Mouse (Mus musculus): Measurements from ENCODE around the gene Ruvbl1. TPM values are rescaled to one million over a fixed set of nuclear protein-coding genes. Genes with fewer than 3 reads are reported as not detected.

The Ruvbl1 gene
- polyA plus RNA-seq, 1 experiment from 2014 or later: 37.9 TPM

DNA sequence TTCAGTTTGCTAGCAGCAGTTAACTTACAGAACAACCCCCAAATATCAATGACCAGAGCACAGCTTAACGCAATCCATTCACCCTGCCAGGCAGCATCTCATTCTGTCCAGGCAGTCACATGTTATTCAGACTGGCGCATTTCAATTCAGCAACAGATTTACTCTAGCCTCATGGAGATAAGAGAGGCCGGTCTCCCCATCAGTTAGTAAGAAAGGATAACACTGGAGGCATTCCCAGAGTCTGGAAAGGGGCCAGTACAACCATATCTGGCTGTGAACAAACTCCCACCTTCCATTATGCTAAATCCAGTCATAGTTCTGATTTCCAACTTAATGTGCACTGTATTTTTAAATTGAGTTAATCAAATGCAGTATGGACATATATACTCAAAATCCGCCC, 49.3 kb downstream of the Ruvbl1 start:
- H3K27me3 ChIP-seq (ENCODE audit: control insufficient read depth, insufficient read depth, low read length): no peaks in the 10 kb centered on the region

DNA sequence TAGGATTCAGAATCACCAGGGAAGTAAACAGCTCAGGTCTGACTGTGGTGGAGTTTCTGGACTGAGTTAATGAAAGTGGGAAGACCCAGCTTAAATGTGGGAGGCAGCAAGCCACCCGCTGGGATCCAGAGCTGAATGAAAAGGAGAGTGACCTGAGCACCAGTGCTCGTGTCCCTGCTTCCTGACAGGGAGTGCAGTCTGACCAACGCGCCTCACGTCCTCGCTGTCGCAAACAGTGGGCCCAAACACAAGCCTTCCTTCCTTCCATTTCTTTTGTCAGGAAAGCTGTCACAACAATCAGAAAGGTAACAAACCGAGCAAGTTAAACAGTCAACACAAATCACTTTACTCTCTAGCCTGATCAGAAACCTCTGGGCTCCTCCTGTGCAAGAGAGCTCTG, 50.8 kb downstream of the Ruvbl1 start:
- Histone ChIP-seq H3K27me3 (ENCODE audit: control insufficient read depth, insufficient read depth, low read length) (no peaks in the 10 kb centered on the region), H3K9ac (ENCODE audit: low read length) (no peak overlapping the region), H3K4me3 (ENCODE audit: low read depth, low read length) (no peak overlapping the region), H3K27ac (replicated peaks) (no peak overlapping the region), H3K36me3 (ENCODE audit: control insufficient read depth, insufficient read depth, low read length) (peaks cover 17% of the 10 kb centered on the region), H3K4me2 (replicated peaks; ENCODE audit: low read depth) (no peak overlapping the region), H3K9me3 (ENCODE audit: control insufficient read depth, low read length) (no peaks in the 10 kb centered on the region), H3K4me1 (replicated peaks; ENCODE audit: control insufficient read depth, insufficient read depth) (peaks cover 5% of the 10 kb centered on the region; the same call in 1 of the 2 replicates)
- no peak for TF ChIP-seq EP300 (optimal IDR thresholded peaks at IDR 0.05)
- TF ChIP-seq CTCF (IDR thresholded peaks at IDR 0.05; ENCODE audit: low read depth): no peak
- DNase-seq (ENCODE audit: low spot score) (no peak), ATAC-seq (ENCODE audit: low FRiP score, low TSS enrichment) (no peak)
- 78% methylated on average over 8 of the region's 8 CpGs for WGBS

More for the DNA sequence above, 49.3 kb downstream of the Ruvbl1 start:
- DNase-seq (ENCODE audit: low spot score) (no peak), ATAC-seq (ENCODE audit: low FRiP score, low TSS enrichment) (no peak)
- peaks cover 5% of the 10 kb centered on the region; the same call in 1 of the 2 replicates for H3K4me1 ChIP-seq (replicated peaks; ENCODE audit: control insufficient read depth, insufficient read depth)
- H3K4me2 ChIP-seq (replicated peaks; ENCODE audit: low read depth): no peak overlapping the region
- H3K4me3 ChIP-seq (ENCODE audit: low read depth, low read length): no peak overlapping the region
- H3K36me3 ChIP-seq (ENCODE audit: control insufficient read depth, insufficient read depth, low read length): peaks cover 31% of the 10 kb centered on the region
- TF ChIP-seq CTCF (IDR thresholded peaks at IDR 0.05; ENCODE audit: low read depth) (no peak), EP300 (optimal IDR thresholded peaks at IDR 0.05) (no peak)
- 75% methylated on average over 4 of the region's 4 CpGs for WGBS
- H3K9me3 ChIP-seq (ENCODE audit: control insufficient read depth, low read length): no peaks in the 10 kb centered on the region
- H3K9ac ChIP-seq (ENCODE audit: low read length): no peak overlapping the region
- H3K27ac ChIP-seq (replicated peaks): no peak overlapping the region

DNA sequence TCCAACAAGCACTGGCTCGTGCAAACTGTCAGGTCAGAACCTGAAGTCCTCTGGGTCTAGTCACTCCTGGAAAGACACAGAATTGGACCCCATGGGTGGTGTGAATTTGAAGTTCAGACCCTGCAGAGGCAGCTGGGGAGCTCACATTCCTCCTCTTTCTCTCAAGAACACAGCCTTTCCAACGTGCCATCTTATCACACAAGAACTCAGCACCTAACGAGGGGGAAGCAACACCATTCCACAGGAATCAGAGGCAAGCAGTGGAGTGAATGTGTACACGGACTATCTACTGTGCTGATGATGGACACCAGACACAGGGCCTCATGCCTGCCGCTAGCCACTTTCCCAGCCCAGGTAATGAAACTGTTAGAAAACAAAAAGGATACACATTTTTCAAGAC, 51.5 kb downstream of the Ruvbl1 start:
- H3K4me1 ChIP-seq (replicated peaks; ENCODE audit: control insufficient read depth, insufficient read depth): peaks cover 5% of the 10 kb centered on the region; the same call in 1 of the 2 replicates
- H3K27ac ChIP-seq (replicated peaks): no peak overlapping the region
- ATAC-seq (ENCODE audit: low FRiP score, low TSS enrichment) (no peak), DNase-seq (ENCODE audit: low spot score) (no peak)
- H3K9ac ChIP-seq (ENCODE audit: low read length): no peak overlapping the region; the same call in 1 of the 2 replicates
- no peak for TF ChIP-seq EP300 (optimal IDR thresholded peaks at IDR 0.05)
- no peak for TF ChIP-seq CTCF (IDR thresholded peaks at IDR 0.05; ENCODE audit: low read depth)
- H3K9me3 ChIP-seq (ENCODE audit: control insufficient read depth, low read length): no peaks in the 10 kb centered on the region
- H3K27me3 ChIP-seq (ENCODE audit: control insufficient read depth, insufficient read depth, low read length): no peaks in the 10 kb centered on the region
- H3K36me3 ChIP-seq (ENCODE audit: control insufficient read depth, insufficient read depth, low read length): peaks cover 12% of the 10 kb centered on the region; the same call in 1 of the 2 replicates
- peak overlapping the region; percentile 69 for H3K4me2 ChIP-seq (replicated peaks; ENCODE audit: low read depth)
- WGBS: 48% methylated on average over 5 of the region's 5 CpGs
- peak overlapping the region; percentile 89; the same call in 1 of the 2 replicates for H3K4me3 ChIP-seq (ENCODE audit: low read depth, low read length)

DNA sequence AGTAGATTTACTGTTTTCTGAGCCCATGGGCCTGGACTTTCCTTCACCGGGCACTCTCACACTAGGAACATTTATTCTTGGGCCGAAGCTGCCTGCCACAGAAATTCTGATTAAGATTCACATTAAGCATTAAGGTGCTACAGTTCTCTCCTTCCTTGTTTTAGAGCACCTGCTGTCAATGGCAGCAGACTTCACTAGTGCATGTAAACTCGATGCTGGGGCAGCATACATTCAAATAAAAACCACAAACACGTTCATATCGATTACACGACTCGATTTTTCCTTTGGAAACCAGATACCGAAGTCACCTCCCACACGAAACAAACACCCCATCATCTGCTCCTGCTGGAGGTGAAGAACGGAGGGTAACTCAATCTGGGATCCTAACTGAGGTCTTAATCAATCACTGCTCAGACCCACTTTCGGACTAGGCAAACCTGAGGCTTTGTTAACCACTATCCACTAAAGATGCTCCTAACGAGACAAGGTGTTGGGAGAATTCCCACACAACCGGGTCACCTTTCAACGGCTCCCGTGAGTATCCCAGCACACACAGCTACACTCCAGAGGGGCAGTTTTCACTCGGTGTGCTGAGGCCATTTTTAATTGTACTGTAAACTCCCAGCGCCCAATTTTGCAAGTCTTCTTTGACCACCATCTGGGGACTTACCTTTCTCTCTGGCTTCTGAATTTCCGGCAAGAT, 52.6 kb downstream of the Ruvbl1 start:
- WGBS: 4% methylated on average over 18 of the region's 18 CpGs
- Histone ChIP-seq H3K9me3 (ENCODE audit: control insufficient read depth, low read length) (no peaks in the 10 kb centered on the region), H3K27me3 (ENCODE audit: control insufficient read depth, insufficient read depth, low read length) (no peaks in the 10 kb centered on the region), H3K4me2 (replicated peaks; ENCODE audit: low read depth) (peak overlapping the region; percentile 69), H3K27ac (replicated peaks) (peak overlapping the region; percentile 96), H3K36me3 (ENCODE audit: control insufficient read depth, insufficient read depth, low read length) (peaks cover 9% of the 10 kb centered on the region; the same call in 1 of the 2 replicates), H3K4me1 (replicated peaks; ENCODE audit: control insufficient read depth, insufficient read depth) (peaks cover 5% of the 10 kb centered on the region; the same call in 1 of the 2 replicates), H3K9ac (ENCODE audit: low read length) (peak overlapping the region; percentile 91), H3K4me3 (ENCODE audit: low read depth, low read length) (peak overlapping the region; percentile 89)
- TF ChIP-seq EP300 (optimal IDR thresholded peaks at IDR 0.05) (no peak), CTCF (IDR thresholded peaks at IDR 0.05; ENCODE audit: low read depth) (no peak)
- DNase-seq (ENCODE audit: low spot score): peak; percentile 29
- ATAC-seq (ENCODE audit: low FRiP score, low TSS enrichment): no peak

DNA sequence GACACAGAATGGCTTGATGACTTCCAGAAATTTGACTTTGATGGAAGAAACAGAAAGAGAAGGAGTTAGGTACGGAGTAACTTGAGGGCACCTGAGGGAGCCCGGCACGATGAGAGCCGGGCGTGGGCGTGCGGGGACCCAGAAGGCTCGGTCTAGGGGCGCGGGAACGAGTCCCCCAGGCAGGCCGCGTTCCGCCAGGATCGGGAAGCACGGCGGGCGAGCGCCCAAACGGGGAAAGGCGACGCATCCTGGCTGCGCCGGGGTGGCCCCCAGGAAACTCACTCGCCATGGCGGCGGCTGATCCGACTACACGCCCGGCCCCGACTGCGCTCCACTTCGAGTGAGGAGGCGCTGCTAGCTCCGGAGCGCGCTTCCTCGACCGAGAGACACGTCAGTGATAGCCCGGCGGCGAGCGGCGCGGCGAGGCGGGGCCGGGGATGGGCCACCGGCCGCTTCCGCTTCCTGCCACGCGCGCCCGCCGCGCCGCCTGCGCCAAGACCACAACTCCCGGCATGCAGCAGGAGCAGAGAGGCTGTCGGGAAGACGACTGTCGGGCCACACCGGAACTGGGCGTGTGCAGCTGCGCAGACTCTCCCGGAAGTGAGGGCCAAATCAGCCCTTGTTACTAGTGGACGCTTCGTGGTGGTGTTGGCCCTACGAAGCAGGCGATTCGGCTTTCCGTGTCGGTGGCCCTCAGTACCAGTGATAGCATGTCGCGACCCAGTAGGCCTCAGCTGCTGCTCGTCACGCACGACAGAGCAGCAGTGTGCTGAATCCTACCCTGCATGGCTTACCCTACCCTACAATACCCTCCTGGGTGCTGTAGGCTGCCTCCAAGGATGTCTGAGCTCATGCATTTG, 53.4 kb downstream of the Ruvbl1 start, which contains the start of gene Sec61a1:
Gene Sec61a1, minus strand, starts transcription at position 502 of the 860 bp plus-strand sequence.
- peak; percentile 98 for ATAC-seq (ENCODE audit: low FRiP score, low TSS enrichment)
- DNase-seq (ENCODE audit: low spot score): peak; percentile 97
- Histone ChIP-seq H3K9me3 (ENCODE audit: control insufficient read depth, low read length) (no peaks in the 10 kb centered on the region), H3K27ac (replicated peaks) (peak within 1 kb of the TSS; percentile 96), H3K9ac (ENCODE audit: low read length) (peak within 1 kb of the TSS; percentile 91), H3K4me2 (replicated peaks; ENCODE audit: low read depth) (peak within 1 kb of the TSS; percentile 92), H3K4me1 (replicated peaks; ENCODE audit: control insufficient read depth, insufficient read depth) (peaks cover 5% of the 10 kb centered on the region; the same call in 1 of the 2 replicates), H3K27me3 (ENCODE audit: control insufficient read depth, insufficient read depth, low read length) (no peaks in the 10 kb centered on the region), H3K36me3 (ENCODE audit: control insufficient read depth, insufficient read depth, low read length) (peaks cover 9% of the 10 kb centered on the region; the same call in 1 of the 2 replicates), H3K4me3 (ENCODE audit: low read depth, low read length) (peak within 1 kb of the TSS; percentile 89)
- WGBS: under 1% methylated on average over 68 of the region's 80 CpGs
- TF ChIP-seq EP300 (optimal IDR thresholded peaks at IDR 0.05): no peak
- peak; percentile 8; the same call in 1 of the 2 replicates for TF ChIP-seq CTCF (IDR thresholded peaks at IDR 0.05; ENCODE audit: low read depth)
